Mouse (Mus musculus) olfactory bulb, adult 2 months (tissue): ENCODE results near the gene Etfb. TPM values are rescaled to one million over a fixed set of nuclear protein-coding genes. Genes with fewer than 3 reads are reported as not detected.
A peak's percentile ranks its signal among the peaks of the same experiment; 100 is the strongest.

Experiments
- H3K27ac ChIP-seq: fragments of 200-500 bp; 2 replicates; pipeline ENCODE4 v1.5.1; 2012; ENCODE audit warnings: low read depth, low read length; ENCODE audit not compliant: insufficient read depth
- H3K4me1 ChIP-seq: fragments of 200-500 bp; 2 replicates; pipeline ENCODE4 v1.6.1; 2012; ENCODE audit warnings: low read length; ENCODE audit not compliant: control insufficient read depth, insufficient read depth
- H3K4me3 ChIP-seq: fragments of 200-500 bp; 2 replicates; pipeline ENCODE4 v1.5.1; 2012; ENCODE audit warnings: mild to moderate bottlenecking, low read depth, low read length, moderate library complexity; ENCODE audit not compliant: insufficient read depth
- CTCF ChIP-seq: fragments of 200-500 bp; IDR thresholded peaks from 2 replicates; pipeline ENCODE4 v1.5.1; 2012; ENCODE audit warnings: low read depth, mild to moderate bottlenecking, low read length, moderate library complexity; ENCODE audit not compliant: insufficient read depth
- POLR2A ChIP-seq: fragments of 200-500 bp; IDR thresholded peaks from 2 replicates; pipeline ENCODE4 v1.6.1; 2012; ENCODE audit warnings: mild to moderate bottlenecking, low read depth, low read length, moderate library complexity; ENCODE audit not compliant: insufficient read depth
- WGBS: fragments of 180-500 bp; shearing (Covaris S2); methylation state at CpG from one replicate; pipeline ENCODE4 v1.1.7; 2018; 5-methylcytosine and 5-hydroxymethylcytosine counted together
- polyA plus RNA-seq: library from polyadenylated mRNA; stranded (reverse); fragments of >200 nt; gene quantifications from 2 replicates; pipeline ENCODE4 v1.2.4, GENCODE M21; 2012; ENCODE audit warnings: low replicate concordance; ENCODE audit not compliant: missing spikeins, insufficient read depth, insufficient read length

The Etfb gene
- polyA plus RNA-seq, 1 experiment = not detected

DNA sequence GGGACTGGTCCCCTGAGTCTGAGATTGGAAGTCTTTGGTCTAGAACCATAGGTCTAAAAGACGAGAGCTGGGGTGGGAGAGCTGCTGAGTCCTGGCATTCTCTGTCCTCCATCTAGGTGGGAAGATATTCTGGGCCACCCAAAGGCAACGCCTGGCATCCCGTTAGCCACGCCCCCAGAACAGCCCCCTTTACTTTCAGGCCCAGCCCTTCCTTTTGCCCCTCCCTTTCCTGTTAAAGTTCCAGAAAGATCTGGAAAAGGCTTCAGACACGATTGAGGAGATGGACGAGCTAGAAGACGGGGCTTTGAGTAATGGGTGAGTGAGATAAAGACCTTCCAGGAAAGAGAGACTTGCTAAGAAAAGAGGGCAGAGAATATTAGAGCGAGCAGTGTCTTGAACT, 16.5 kb upstream of the Etfb start, which contains the start of gene Lim2:
Lim2 (plus strand) TSS at position 265 of the 400 bp plus-strand sequence.
- WGBS = 86% methylated on average over 8 of the region's 8 CpGs
- no peak for TF ChIP-seq POLR2A
- no peak for TF ChIP-seq CTCF
- Histone ChIP-seq H3K27ac (no peak within 1 kb of the TSS), H3K4me3 (no peak within 1 kb of the TSS), H3K4me1 (peaks cover 2% of the 10 kb centered on the region; the same call in 1 of the 2 replicates)

DNA sequence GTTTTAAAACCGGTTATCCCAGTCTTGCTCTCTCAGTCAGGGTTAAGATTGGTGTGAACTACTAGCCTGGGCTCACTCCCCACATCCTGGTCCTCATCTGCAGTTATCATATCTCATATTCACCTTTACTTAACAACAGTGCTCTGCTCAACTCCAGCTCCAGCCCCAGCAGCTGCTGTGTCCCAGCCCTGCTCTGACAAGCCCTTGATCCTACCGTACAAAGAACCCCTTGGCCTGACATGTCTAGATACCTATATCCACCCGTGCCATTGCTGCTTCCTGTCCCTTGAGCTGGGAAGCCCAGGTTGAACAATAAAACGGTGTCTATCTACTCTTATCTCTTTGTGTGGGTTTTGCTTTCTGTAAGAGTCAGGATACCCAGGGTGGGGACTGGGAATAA, 14.4 kb upstream of the Etfb start:
- TF ChIP-seq CTCF (no peak), POLR2A (no peak)
- WGBS = 62% methylated on average over 4 of the region's 4 CpGs
- Histone ChIP-seq H3K4me1 (no peaks in the 10 kb centered on the region), H3K4me3 (no peak overlapping the region), H3K27ac (no peak overlapping the region)

GRCm38 (mm10) chr7:43432891-43433290, 11.0 kb upstream of the Etfb start:
- no peak overlapping the region for H3K27ac ChIP-seq
- no peaks in the 10 kb centered on the region for H3K4me1 ChIP-seq
- WGBS = 77% methylated on average over 4 of the region's 4 CpGs
- TF ChIP-seq CTCF = no peak
- no peak for TF ChIP-seq POLR2A
- H3K4me3 ChIP-seq = no peak overlapping the region

- H3K4me3 ChIP-seq = no peak overlapping the region
- no peak for TF ChIP-seq CTCF
- TF ChIP-seq POLR2A = no peak
- 79% methylated on average over 5 of the region's 5 CpGs for WGBS
- H3K4me1 ChIP-seq = no peaks in the 10 kb centered on the region
- no peak overlapping the region for H3K27ac ChIP-seq
Observed at GRCm38 (mm10) chr7:43434676-43435075, 9.2 kb upstream of the Etfb start.

GRCm38 (mm10) chr7:43436341-43437255, 7.3 kb upstream of the Etfb start, which contains the start of gene Nkg7:
TSS of gene Nkg7 (plus strand) at chr7:43437073.
- 78% methylated on average over 10 of the region's 10 CpGs for WGBS
- Histone ChIP-seq H3K27ac (no peak within 1 kb of the TSS), H3K4me3 (no peak within 1 kb of the TSS), H3K4me1 (no peaks in the 10 kb centered on the region)
- TF ChIP-seq POLR2A (no peak), CTCF (no peak)

GRCm38 (mm10) chr7:43438611-43439010, 5.3 kb upstream of the Etfb start:
- WGBS = 89% methylated on average over 4 of the region's 4 CpGs
- no peak overlapping the region for H3K4me3 ChIP-seq

DNA sequence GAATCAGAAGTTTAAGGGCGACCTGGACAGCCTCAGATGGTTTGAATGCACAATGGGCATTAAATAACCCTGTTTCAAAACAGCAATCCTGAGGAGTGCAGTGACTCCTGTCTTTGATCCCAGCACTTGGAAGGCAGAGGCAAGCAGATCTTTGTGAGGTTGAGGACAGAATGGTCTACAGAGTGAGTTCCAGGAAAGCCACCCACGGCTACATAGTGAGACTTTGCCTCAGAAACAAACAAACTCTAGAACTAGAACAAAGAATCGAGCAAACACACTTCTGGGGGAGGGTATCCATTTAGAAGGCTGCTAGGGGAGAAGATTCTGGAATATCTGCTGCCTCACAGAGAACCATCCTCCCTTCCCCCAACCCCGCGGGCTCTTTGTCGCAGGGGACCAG, 3.4 kb upstream of the Etfb start, which contains the start of gene Cldnd2:
Cldnd2 (plus strand) TSS at position 301 of the 400 bp plus-strand sequence.
- H3K4me1 ChIP-seq = peaks cover 16% of the 10 kb centered on the region
- 77% methylated on average over 6 of the region's 6 CpGs for WGBS
- no peak within 1 kb of the TSS for H3K27ac ChIP-seq
- no peak for TF ChIP-seq CTCF
- no peak for TF ChIP-seq POLR2A
- H3K4me3 ChIP-seq = no peak within 1 kb of the TSS

More at GRCm38 (mm10) chr7:43438611-43439010, 5.3 kb upstream of the Etfb start:
- Histone ChIP-seq H3K27ac (no peak overlapping the region), H3K4me1 (peaks cover 9% of the 10 kb centered on the region)
- no peak for TF ChIP-seq CTCF
- no peak for TF ChIP-seq POLR2A

DNA sequence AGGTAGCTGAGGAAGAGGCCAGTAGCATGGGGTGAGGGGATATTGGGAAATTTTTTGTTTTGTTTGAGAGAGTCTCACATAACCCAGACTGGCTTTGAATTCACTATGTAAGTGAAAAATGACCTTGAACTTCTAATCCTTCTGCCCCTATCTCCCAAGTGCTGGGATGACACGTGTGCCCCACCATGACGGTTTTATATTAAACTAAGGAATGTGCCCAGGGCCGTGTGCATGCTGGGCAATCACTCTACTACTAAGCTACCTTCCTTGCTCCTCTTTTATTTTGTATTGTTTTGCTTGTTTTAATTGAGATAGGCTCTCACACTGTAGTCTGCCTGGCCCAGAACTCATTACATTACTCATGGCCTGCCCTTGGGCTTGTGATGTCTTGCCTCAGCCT, 2.8 kb upstream of the Etfb start:
- 88% methylated on average over 3 of the region's 3 CpGs for WGBS
- TF ChIP-seq CTCF (no peak), POLR2A (no peak)
- Histone ChIP-seq H3K4me3 (no peak overlapping the region), H3K27ac (no peak overlapping the region), H3K4me1 (peaks cover 16% of the 10 kb centered on the region)

DNA sequence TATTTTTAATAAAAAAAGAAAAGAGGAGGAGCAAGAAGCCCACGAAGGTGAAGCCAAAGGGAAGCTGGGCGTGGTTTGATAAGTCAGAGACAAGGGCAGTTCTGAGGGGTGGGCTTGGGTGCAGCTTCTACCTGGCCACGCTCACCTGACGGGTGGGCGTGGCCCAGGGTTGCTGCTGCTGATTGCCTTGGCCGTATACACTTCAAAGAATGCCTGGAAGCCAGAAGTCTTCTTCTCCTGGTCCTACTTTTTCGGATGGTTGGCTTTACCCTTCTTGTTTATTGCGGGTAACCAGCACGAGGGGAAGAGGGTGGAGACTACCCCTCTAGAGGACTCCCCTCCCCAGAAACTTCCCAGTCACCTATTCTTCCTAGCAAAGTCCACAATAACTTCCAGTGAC, 1.2 kb upstream of the Etfb start:
- Histone ChIP-seq H3K4me1 (peaks cover 16% of the 10 kb centered on the region), H3K27ac (peak overlapping the region; percentile 85; the same call in 1 of the 2 replicates), H3K4me3 (peak overlapping the region; percentile 62)
- TF ChIP-seq CTCF = no peak
- no peak for TF ChIP-seq POLR2A
- WGBS = 21% methylated on average over 9 of the region's 9 CpGs
